Mouse (Mus musculus) right cerebral cortex, postnatal 4 days (tissue): ENCODE results near the gene Zdhhc3.

Source experiments
- DNase-seq: peaks from one replicate; pipeline ENCODE4 v3.0.0-alpha.2; 2022

The Zdhhc3 gene

DNA sequence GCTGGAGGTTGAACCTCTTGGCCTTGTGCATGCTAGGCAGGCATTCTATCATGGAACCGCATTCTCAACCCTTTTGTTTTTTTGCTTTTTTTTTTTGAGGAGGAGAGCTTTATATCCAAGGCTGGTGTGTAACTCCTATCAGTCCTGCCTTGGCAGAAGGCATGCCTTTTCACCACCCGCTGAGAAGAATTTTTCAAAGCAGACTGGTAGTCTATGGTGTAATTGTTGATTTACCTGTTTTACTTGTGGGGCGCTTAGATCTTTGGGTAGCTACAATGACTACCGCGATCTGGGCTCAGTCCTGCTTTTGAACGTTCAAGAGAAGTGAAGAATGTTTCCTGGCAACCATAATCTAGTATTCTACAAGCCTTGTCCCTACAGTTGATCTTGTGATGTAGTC is 926 bp upstream of the Zdhhc3 start:
- DNase-seq, result no peak

DNA sequence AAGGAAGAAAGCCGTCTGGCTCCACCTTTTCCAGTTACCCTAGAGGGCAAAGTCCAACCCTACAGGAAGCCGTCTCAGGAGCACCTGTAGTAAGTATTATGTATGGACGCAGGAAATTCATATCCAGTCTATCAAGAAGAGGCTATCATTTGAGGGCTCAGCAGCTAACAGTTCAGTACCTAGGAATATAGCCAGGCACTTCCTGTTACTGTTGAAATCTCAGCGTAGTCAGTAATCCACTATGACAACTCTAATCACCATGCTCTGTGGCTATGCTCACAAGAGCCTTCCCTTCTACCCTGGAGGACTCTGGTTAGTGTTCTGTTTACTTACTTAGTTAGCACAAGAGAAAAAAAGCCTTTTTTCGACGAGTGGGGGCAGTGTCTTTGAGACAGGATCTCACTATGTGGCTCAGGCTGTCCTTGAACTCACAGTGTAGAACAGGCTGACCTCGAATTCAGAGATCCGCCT is 1.2 kb downstream of the Zdhhc3 start:
- DNase-seq, result no peak

DNA sequence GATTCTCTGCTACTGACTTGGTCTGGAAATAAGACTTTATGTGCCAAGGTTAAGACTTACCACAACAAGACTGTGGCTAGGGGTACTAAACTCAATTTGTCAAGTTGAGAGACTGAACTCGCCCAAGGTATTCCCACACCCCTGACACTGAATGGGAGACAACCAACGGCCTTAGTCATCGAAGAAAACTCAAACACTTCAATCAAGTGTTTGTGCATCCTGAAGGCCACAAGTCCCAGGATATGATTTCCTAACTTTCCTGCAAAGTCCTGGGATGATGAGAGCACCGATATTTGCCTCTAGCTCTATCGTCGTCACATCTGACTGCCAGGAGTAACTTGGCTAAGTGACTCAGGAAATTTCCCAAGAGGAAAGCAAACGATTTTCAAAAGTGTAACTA is 3.8 kb downstream of the Zdhhc3 start:
- DNase-seq, result no peak

DNA sequence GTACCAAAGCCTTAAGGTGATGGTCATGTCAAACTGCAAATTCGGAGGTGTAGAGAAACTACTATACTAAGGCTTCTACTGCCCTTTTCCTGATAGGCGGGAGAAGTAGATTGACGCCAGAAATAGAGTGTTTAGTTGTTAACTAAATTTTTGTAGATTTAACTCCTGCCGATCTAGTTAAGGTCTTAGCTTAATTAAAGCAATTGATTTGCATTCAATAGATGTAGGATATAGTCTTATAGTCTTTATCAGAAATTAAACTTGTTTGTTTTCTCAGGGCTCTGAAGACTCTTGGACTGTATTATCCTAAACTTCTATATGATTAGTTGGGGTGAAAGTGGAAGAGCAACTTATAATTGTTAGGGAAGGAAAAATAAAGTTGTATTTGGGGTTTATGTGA is 5.8 kb downstream of the Zdhhc3 start:
- DNase-seq, result no peak

- DNase-seq, result no peak
Observed at GRCm38 (mm10) chr9:123104362-123104761, 8.6 kb downstream of the Zdhhc3 start.

DNA sequence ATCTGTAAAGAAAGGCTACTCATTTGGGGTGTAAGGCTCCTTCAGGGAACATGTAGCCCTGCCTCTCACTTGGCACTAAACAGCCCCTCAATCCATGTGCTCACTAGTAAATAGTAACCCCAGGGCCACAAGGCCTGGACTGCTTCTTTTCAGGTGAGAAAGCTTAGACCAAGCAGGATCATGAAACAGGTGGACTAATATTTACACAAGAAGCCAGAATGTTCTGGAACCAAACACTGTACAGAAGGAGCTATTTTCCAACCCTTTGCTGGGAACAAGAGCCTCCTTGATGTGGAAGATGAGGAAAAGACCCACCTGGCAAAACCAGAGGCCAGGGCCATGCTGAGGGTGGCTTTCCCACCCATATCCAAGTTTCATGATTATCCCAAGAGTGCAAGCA is 9.6 kb downstream of the Zdhhc3 start:
- no peak for DNase-seq

GRCm38 (mm10) chr9:123099631-123100455 is 13.2 kb downstream of the Zdhhc3 start:
- no peak for DNase-seq

- no peak for DNase-seq
Observed at GRCm38 (mm10) chr9:123090844-123091243, 22.2 kb downstream of the Zdhhc3 start.

- no peak for DNase-seq
Observed at GRCm38 (mm10) chr9:123087558-123087957, 25.4 kb downstream of the Zdhhc3 start.

- DNase-seq, result no peak
Observed at GRCm38 (mm10) chr9:123085373-123085772, 27.6 kb downstream of the Zdhhc3 start.

DNA sequence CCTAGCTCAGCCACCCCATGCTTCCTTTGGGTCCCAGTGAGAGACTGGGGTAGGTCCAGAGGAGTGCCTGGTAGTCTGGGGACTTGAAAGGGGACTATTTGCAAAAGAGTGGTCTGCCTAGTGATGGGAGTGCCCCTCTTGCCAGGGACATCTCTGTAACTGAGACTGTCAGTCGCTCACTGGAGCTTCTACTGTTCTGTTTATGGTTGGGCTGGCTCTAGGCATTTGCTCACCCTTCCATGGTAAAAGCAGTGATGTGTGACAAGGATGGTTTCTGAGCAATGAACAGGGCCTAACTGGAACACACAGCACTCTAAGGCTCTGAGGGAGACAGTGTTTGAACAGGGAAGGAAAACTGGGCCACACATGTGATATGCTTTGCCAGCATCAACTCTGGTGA is 32.2 kb downstream of the Zdhhc3 start:
- no peak for DNase-seq

GRCm38 (mm10) chr9:123080355-123080754 is 32.6 kb downstream of the Zdhhc3 start:
- no peak for DNase-seq

GRCm38 (mm10) chr9:123079149-123079548 is 33.9 kb downstream of the Zdhhc3 start:
- DNase-seq, result no peak

DNA sequence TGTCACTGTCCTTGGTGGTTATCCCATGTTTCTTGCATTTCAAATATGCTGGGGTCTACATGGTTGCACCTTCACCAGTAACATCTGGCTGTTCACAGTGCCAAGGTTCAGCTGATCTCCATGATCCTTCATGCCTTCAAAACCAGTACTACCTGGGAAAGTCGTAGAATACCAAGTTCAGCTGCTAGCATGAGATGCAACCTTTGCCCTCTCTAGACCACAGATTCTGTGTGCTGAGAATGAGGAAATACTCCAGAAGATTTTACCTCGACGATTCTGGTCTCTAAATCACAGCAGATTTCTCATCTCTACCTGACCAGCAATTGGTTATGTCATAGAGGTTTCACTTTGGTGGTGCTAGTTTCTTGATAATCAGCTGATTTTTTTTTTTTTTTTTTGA is 52.8 kb downstream of the Zdhhc3 start:
- no peak for DNase-seq

- no peak for DNase-seq
Observed at GRCm38 (mm10) chr9:123058724-123059292, 54.2 kb downstream of the Zdhhc3 start.

DNA sequence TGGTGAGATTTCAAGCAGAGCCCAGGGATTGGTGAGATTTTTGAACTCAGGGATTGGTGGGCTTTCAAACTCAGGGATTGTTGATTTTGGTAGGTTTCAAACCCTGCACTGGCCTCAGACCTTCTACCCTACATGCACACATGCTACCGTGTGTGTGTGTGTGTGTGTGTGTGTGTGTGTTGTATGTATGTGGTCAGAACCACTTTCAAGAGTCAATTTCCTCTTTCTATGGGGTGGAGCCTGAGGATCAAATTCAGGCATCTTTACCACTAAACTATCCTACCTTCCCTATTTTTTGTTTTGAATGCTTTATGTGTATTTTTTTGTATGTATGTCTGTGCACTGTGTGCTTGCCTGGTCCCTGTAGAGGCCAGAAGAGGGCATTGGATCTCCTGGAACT is 65.3 kb downstream of the Zdhhc3 start:
- no peak for DNase-seq

GRCm38 (mm10) chr9:123034426-123034825 is 78.6 kb downstream of the Zdhhc3 start, which contains the start of gene Tgm4:
Gene Tgm4 (plus strand): TSS chr9:123034726.
- no peak for DNase-seq

DNA sequence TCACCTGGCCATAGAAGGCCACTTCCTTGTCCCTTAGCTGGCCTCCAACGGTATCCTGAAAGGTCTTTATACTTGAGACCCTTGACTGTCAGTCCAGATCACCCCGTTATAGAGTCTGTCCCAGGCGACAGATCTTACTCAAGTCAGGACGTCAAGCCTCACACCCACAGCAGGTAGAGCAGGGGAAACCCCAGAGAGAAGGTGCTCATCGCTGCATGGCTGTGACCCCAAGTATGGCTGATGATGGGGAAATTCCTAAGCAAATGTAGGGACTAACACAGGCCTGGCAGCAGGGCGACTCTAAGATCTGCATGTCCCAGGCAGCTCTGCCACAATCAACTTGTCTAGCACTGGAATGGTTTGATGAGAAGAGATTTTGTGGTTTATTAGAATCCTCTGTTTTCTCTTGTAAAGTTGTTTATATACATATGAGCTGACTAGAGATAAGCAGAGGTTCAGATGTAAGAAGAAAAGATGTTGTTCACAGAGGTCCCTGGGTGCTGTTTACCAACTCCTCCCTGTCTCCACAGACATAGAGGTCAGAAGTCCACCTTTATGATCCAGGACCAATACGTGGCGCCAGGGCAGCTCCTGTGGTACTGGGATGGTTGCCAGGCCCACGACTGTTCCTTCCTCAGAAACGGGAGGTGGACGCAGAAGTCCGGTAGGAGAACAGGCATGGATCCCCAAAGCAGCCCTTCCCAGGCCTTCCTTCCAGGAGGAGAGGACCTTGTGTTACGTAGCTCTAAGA is 81.3 kb downstream of the Zdhhc3 start:
- no peak for DNase-seq

DNA sequence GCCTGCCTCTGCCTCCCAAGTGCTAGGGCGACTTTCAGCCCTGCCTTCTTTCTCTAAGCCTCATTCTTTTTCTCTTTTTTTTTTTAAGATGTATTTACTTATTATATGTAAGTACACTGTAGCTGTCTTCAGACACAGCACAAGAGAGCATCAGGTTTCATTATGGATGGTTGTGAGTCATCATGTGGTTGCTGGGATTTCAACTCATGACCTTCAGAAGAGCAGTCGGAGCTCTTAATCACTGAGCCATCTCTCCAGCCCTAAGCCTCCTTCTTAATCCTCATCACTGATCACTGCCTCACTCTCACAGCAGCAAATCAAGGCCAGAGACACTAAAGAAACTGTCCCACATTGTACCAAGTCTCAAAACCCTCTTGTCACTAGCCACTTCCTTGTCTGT is 88.8 kb downstream of the Zdhhc3 start:
- DNase-seq, result no peak

DNA sequence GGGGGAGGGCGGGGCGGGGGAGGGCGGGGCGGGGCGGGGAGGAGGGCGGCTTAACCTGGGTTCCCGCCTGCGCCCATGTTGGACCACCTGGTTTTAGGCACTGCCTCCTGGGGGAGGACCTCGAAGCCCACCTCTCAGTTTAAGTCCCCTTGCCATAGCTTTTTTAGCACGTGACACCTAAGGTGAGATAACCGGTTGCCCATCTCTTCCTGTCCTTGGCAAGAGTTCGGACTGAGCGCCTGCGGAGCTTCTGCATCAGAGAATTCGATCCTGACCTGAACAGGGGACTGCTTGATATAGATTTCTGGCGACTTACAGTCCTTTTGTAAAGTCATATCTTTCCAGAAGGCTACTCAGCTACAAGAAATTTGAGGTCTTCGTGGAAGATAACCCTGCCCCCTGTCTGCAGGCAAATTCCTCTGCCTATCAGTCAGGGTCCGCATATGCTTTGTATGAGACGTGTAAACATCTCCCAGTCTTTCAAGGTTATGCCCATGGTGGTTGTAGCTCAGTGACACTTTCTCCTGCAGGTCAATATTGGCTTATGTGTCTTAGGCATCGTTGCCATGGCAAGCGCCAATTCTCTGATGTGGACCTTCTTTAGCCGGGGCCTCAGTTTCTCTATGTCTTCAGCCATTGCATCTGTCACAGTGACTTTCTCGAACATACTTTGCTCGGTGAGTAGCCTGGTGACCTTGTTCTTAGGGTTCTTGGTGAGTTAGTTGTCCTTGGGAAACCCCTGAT is 91.2 kb downstream of the Zdhhc3 start:
- DNase-seq, result no peak

DNA sequence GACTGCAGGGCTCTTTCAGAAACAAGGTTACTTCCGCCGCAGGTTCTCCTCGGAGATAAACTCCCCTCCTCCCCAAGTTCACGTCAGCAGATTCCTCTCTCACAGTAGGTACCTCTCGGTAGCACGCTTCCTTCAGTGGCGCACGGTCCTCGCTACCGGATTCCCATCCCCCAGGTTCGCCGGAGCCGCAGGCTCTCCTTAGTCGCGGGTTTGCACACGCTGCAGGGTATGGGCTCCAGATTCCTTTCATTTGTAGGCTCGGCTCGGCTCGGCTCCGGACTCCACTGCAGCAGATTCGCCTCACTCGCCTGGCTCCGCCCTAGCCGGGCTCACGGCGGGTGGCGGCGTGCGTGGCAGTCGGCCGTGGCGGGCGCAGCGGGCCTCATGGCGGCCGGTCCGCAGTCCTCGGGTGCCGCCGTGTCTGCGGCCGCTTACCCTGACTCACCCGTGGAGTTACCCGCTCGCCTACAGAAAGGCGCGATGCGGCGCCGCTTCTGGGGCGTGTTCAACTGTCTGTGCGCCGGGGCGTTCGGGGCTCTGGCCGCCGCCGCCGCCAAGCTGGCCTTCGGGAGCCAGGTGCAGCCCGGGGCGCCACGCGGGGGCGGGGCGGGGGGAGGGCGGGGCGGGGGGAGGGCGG is 91.9 kb downstream of the Zdhhc3 start, which contains the start of gene Tmem42:
Gene Tmem42, plus strand, starts transcription at position 332 of the 637 bp plus-strand sequence.
- peak; percentile 80 for DNase-seq
